Mouse (Mus musculus) hindbrain, embryonic 10.5 days (tissue): ENCODE results near the gene Plb1. TPM values are rescaled to one million over a fixed set of nuclear protein-coding genes. Genes with fewer than 3 reads are reported as not detected.

Experiments
- DNase-seq: peaks from one replicate; pipeline ENCODE4 v3.0.0-alpha.2; 2017; ENCODE audit warnings: low spot score
- H3K27ac ChIP-seq: fragments of 300-500 bp; sonication (generic); 2 replicates; pipeline ENCODE4 v1.5.1; 2016; ENCODE audit warnings: mild to moderate bottlenecking, moderate library complexity
- H3K27me3 ChIP-seq: fragments of 300-500 bp; sonication (generic); 2 replicates; pipeline ENCODE4 v1.6.1; 2016; ENCODE audit warnings: mild to moderate bottlenecking; ENCODE audit not compliant: poor library complexity, insufficient read depth, severe bottlenecking
- H3K36me3 ChIP-seq: fragments of 300-500 bp; sonication (generic); 2 replicates; pipeline ENCODE4 v1.6.1; 2016; ENCODE audit warnings: mild to moderate bottlenecking, moderate library complexity
- H3K4me1 ChIP-seq: fragments of 300-500 bp; sonication (generic); replicated peaks from 2 replicates; pipeline ENCODE4 v1.6.1; 2016; ENCODE audit warnings: mild to moderate bottlenecking
- H3K4me3 ChIP-seq: fragments of 300-500 bp; sonication (generic); 2 replicates; pipeline ENCODE4 v1.5.1; 2016; ENCODE audit warnings: mild to moderate bottlenecking, moderate library complexity
- H3K9me3 ChIP-seq: fragments of 300-500 bp; sonication (generic); 2 replicates; pipeline ENCODE4 v1.6.1; 2016; ENCODE audit warnings: mild to moderate bottlenecking, moderate library complexity
- WGBS: fragments of 180-500 bp; shearing (Covaris S2); methylation state at CpG from one replicate; pipeline ENCODE4 v1.1.7; 2016; 5-methylcytosine and 5-hydroxymethylcytosine counted together
- polyA plus RNA-seq: library from polyadenylated mRNA; unstranded; fragments of >200 nt; fragmentation: Nextera tagmentation; extraction: Ambion mirVana; gene quantifications from 2 replicates; pipeline ENCODE4 v1.2.1, GENCODE M21; 2016

The Plb1 gene
- polyA plus RNA-seq, 1 experiment from 2014 or later, result 0.16 TPM

DNA sequence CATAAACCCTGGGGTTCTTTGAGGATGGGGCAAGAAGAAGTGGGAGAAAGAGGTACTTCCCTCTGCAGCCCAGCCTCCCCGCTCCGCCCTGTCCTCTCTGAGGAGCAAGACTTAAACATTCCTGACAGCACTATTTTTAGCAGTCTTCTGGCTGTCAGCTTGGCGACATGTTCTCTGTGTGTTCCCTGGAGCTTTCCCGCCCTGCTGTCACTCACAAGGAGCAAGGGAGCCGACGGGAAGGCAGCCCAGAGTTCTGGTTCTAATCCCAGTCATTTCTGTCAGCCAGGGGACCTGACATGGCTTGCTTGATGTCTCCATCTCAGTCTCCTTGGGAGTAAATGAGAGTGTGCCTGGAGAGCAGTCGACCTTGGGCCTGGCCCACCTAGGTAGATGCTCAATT is 40.0 kb downstream of the Plb1 start:
- Histone ChIP-seq H3K36me3 (no peaks in the 10 kb centered on the region), H3K27me3 (no peaks in the 10 kb centered on the region), H3K4me1 (peaks cover 5% of the 10 kb centered on the region; the same call in 1 of the 2 replicates), H3K4me3 (no peak overlapping the region), H3K9me3 (no peaks in the 10 kb centered on the region), H3K27ac (no peak overlapping the region)
- WGBS, result 42% methylated on average over 7 of the region's 7 CpGs
- no peak for DNase-seq

DNA sequence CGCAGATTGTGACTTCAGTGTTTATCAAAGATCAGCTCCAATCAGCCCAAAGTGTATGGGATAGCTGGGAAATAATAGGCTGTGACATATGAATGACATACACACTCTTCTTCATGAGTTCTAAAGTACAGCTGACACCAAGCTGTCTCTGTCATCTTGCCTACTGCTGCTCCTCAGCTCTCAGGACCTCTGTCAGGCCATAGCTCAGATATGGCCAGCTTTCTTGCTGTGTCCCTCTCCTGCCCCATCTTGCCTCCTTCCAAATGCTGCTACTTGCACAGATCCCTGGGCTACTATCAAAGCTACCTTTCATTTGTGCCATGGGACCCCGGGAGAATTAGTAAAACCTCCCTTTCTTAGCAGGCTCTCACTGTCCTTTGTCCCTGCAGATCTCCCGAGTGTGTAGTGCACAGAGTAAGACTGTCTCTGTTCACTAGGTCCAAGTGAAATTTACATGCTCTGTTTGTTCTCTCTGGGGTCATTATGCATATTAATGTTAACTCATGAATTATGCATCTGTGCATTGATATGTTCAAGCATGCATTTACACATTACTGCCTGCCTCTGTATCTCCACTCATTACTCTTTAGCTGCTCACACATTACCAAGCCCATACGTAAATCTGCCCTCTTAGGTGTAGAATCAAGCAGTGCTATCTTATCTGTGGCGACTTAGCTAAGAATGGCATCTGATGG is 45.6 kb downstream of the Plb1 start:
- Histone ChIP-seq H3K36me3 (no peaks in the 10 kb centered on the region), H3K27me3 (no peaks in the 10 kb centered on the region), H3K27ac (peak overlapping the region; percentile 79), H3K4me1 (peaks cover 20% of the 10 kb centered on the region), H3K9me3 (no peaks in the 10 kb centered on the region), H3K4me3 (no peak overlapping the region)
- WGBS, result 69% methylated on average over 5 of the region's 5 CpGs
- no peak for DNase-seq

DNA sequence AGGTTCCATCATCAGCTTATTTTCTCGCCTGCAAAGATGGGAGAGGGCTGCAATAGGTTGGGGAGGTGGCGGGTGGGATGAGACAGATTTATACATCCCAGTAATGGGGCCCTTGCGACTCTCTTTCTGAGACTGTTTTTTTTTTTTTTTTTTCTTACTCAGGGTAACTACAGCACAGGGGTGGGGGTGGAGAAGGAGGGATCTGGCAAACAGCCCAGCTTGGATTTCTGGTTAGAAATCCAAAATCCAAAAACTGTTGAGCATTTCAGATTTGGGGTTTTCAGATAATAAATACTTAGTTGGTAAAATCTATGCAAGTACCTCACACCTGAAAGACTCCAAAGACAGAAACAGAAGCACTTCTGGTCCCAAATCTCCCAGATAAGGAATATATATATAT is 47.6 kb downstream of the Plb1 start:
- H3K27ac ChIP-seq, result no peak overlapping the region
- H3K9me3 ChIP-seq, result no peaks in the 10 kb centered on the region
- no peak for DNase-seq
- no peaks in the 10 kb centered on the region for H3K36me3 ChIP-seq
- WGBS, result 78% methylated on average over 3 of the region's 3 CpGs
- peaks cover 20% of the 10 kb centered on the region for H3K4me1 ChIP-seq
- H3K4me3 ChIP-seq, result no peak overlapping the region
- no peaks in the 10 kb centered on the region for H3K27me3 ChIP-seq

DNA sequence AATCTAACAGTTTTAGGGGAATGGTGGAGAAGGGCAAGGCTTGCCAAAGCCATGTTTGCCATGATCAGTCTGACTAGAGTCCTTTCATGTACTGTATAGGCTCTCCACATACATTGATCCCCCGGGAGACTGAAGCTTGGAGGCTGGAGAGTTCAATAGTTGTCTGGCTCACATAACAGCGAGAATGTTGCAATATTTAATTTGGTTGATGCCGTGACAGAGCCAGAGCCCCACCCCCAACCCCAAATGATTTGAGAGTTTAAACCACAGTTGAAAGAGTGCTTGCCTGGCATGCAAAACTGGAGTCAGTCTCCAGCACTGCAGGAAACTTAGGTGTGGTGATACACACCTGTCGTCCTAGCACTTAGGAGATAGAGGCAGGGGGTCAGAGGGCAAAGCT is 49.8 kb downstream of the Plb1 start:
- H3K9me3 ChIP-seq, result no peaks in the 10 kb centered on the region
- DNase-seq, result no peak
- H3K4me3 ChIP-seq, result no peak overlapping the region
- peaks cover 20% of the 10 kb centered on the region for H3K4me1 ChIP-seq
- H3K36me3 ChIP-seq, result no peaks in the 10 kb centered on the region
- WGBS, result 68% methylated on average over 4 of the region's 4 CpGs
- peak overlapping the region; percentile 36; the same call in 1 of the 2 replicates for H3K27ac ChIP-seq
- H3K27me3 ChIP-seq, result 0 out of 2 replicates have a peak, but pooled peaks cover 6% of the 10 kb centered on the region

DNA sequence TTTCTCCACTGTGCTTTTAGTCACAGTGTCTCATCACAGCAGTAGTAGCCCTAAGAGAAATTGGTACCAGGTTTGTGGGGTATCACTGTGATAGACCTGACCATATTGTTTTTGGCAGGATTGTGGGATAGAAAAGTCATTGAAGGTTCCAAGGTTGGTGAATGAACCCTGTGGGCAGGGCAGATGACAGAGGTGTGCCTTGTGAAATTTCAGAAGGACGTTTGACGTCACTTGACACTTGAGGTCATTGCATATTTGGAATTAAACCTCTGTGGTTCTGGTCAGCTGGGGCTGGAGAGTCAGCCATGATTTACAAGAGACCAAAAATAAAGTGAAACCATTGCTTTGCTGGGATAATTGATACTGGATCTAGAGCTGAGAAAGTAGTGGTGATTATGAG is 50.9 kb downstream of the Plb1 start:
- no peak overlapping the region for H3K4me3 ChIP-seq
- H3K4me1 ChIP-seq, result peaks cover 19% of the 10 kb centered on the region
- DNase-seq, result no peak
- no peaks in the 10 kb centered on the region for H3K36me3 ChIP-seq
- 91% methylated on average over 2 of the region's 2 CpGs for WGBS
- H3K9me3 ChIP-seq, result no peaks in the 10 kb centered on the region
- H3K27ac ChIP-seq, result no peak overlapping the region
- 0 out of 2 replicates have a peak, but pooled peaks cover 6% of the 10 kb centered on the region for H3K27me3 ChIP-seq

DNA sequence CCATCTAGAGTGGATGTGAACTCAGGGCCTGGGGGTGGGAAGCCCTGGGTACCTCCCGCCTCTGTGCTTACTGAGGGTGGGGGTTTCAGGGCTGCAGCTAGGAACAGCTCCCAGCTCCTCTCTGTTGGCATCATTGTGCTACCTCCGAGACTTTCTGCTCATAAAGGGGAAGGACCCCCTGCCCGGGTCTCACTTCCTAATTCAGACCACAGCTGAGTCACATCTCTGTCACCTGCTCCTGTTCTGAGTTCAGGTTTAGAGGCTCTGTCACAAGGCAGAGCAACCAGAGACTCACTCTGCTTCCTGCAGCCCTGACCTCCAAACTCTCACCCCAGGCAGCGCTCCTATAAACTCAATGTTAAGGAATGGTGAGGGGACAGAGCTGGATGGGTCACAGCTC is 53.8 kb downstream of the Plb1 start:
- H3K27me3 ChIP-seq, result 0 out of 2 replicates have a peak, but pooled peaks cover 6% of the 10 kb centered on the region
- H3K9me3 ChIP-seq, result no peaks in the 10 kb centered on the region
- H3K4me1 ChIP-seq, result peaks cover 22% of the 10 kb centered on the region
- no peak overlapping the region for H3K4me3 ChIP-seq
- H3K36me3 ChIP-seq, result no peaks in the 10 kb centered on the region
- WGBS, result 82% methylated on average over 4 of the region's 4 CpGs
- DNase-seq, result no peak
- H3K27ac ChIP-seq, result 0 out of 2 replicates have a peak overlapping the region, but pooled peaks have one; percentile 45

DNA sequence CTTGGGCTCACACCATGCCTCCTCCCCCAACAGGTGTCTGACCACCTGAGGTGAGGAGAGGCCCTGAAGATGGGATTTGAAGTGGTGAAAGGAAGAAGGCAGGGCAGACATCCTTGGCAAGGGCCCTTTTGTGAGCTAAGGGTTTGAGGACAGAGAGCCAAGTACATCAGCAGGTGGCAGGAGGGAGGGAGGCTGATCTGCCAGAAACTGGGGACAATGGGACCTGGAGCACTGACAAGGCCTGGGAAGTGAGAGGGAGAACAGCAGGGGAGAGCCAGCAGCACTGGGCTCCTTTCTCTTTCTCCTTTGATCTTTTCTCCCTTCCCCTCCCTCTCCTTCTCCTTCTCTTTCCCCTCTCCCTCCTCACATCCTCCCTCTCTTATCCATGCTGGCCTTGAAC is 55.5 kb downstream of the Plb1 start:
- H3K36me3 ChIP-seq, result no peaks in the 10 kb centered on the region
- no peak overlapping the region for H3K4me3 ChIP-seq
- no peak for DNase-seq
- H3K9me3 ChIP-seq, result no peaks in the 10 kb centered on the region
- peaks cover 12% of the 10 kb centered on the region for H3K4me1 ChIP-seq
- H3K27me3 ChIP-seq, result 0 out of 2 replicates have a peak, but pooled peaks cover 6% of the 10 kb centered on the region
- H3K27ac ChIP-seq, result no peak overlapping the region; the same call in 1 of the 2 replicates

DNA sequence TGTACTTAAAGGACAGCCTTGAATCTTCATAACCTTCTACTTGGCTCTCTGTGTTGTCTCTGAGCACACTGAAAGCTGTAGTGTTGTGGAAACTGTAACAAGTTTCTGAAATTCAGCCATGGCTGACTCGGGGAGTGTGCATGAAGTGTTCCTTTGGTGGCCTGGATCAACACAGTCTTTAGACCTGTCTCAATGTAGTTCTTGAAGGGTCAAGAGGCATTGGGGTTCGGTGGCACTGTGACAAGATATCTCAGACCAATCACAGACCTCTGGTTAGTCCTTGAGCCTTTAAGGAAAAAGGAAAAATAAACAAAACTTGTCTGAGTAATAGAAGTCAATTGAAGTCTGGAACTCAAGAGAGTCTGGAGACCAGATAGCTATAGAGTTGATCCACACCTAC is 58.8 kb downstream of the Plb1 start:
- Histone ChIP-seq H3K27me3 (0 out of 2 replicates have a peak, but pooled peaks cover 1% of the 10 kb centered on the region), H3K36me3 (no peaks in the 10 kb centered on the region), H3K4me1 (peaks cover 12% of the 10 kb centered on the region), H3K4me3 (no peak overlapping the region), H3K27ac (no peak overlapping the region), H3K9me3 (no peaks in the 10 kb centered on the region)
- no peak for DNase-seq
- 81% methylated on average over 2 of the region's 2 CpGs for WGBS

DNA sequence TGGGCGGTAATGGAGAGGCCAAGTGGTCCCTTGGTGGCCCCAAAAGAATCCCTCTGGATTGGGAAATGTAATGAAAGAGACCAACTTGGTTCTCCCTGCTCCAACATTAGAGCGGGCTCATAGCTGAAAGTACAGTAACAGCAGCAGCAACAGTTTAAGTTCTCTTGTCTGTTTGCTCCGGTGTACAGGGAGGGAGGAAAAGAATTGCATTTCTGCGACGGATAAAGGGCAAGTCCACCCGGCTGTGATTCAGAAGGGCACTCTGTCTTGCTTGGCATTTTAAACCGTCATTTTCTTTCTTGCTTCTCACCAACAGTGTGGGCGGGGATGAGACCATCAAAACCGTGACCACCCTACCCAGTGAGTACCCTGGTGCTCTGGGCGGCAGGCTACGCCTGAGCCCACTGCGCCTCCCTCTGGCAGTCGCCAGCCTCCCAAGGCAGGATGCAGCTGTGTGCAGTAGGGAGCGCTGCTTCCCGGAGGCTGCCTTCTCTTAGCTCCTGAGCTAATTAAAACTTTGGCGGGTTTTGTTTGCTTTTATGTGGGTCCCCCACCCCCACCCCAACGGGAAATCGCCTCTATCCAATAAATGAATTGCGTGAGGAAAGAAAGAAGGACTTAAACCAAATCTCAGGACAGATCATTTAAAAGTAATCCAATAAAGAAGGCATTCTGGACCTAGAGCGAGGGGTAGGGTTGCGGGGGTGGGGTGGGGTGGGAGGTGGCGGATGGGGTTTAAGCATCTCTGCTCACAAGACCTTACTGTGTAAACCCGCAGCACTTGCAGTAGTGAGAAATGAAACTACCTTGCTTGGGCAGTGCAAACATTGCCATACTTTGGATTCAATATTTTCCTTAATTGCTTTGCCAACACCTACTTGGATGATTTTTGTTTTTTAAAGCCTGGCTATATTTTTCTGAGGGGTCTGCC is 70.7 kb downstream of the Plb1 start:
- Histone ChIP-seq H3K4me1 (peaks cover 11% of the 10 kb centered on the region), H3K27ac (peak overlapping the region; percentile 62; the same call in 1 of the 2 replicates)
- 12% methylated on average over 23 of the region's 23 CpGs for WGBS

DNA sequence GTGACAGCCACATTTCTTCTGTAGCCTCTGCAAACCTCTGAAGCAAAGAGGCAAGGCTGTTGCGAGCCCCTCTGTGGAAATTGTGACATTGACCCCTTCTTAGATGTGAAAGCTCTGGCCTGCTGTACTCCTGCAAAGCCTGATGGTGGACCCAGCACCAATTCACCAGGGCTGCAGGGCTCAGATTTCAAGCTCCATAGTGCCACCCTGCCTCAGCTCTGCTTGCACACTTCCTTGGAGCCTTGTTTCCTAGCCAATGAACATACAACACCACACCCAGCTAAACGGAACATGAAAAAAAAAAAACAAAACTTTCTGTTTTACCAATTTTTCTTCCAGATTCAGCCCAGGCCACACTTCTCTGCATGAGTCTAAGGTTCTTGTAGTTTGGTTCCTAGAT is 74.6 kb downstream of the Plb1 start:
- WGBS, result 76% methylated on average over 2 of the region's 2 CpGs
- H3K4me1 ChIP-seq, result peaks cover 20% of the 10 kb centered on the region
- no peak overlapping the region for H3K27ac ChIP-seq
- H3K4me3 ChIP-seq, result no peak overlapping the region
- H3K36me3 ChIP-seq, result no peaks in the 10 kb centered on the region
- DNase-seq, result no peak
- peaks cover 12% of the 10 kb centered on the region for H3K27me3 ChIP-seq
- H3K9me3 ChIP-seq, result no peaks in the 10 kb centered on the region

More for the DNA sequence above, 70.7 kb downstream of the Plb1 start:
- H3K9me3 ChIP-seq, result no peaks in the 10 kb centered on the region
- peaks cover 14% of the 10 kb centered on the region for H3K27me3 ChIP-seq
- H3K4me3 ChIP-seq, result peak overlapping the region; percentile 41
- DNase-seq, result peak; percentile 77
- H3K36me3 ChIP-seq, result no peaks in the 10 kb centered on the region

DNA sequence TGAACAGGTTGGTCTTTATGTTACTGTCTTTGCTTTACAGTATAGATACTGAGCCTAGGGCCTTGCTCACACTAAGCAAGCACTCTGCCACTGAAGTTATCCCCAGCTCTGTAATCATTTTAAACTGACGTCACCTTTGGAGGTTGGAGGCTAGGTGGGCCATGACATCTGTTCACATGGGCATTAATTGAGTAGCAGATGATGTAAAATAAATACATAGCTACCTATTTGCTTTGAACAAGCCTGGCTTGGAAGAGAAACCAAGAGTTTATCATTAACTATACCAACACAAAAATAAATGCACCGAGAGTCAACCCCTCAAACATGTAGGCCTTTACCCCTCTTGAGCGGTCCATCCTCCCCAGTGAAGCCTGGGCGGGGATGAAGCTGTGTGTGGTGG is 76.1 kb downstream of the Plb1 start:
- H3K4me3 ChIP-seq, result no peak overlapping the region
- no peaks in the 10 kb centered on the region for H3K27me3 ChIP-seq
- peaks cover 10% of the 10 kb centered on the region for H3K4me1 ChIP-seq
- no peak for DNase-seq
- 87% methylated on average over 4 of the region's 4 CpGs for WGBS
- no peaks in the 10 kb centered on the region for H3K36me3 ChIP-seq
- no peaks in the 10 kb centered on the region for H3K9me3 ChIP-seq
- no peak overlapping the region for H3K27ac ChIP-seq

DNA sequence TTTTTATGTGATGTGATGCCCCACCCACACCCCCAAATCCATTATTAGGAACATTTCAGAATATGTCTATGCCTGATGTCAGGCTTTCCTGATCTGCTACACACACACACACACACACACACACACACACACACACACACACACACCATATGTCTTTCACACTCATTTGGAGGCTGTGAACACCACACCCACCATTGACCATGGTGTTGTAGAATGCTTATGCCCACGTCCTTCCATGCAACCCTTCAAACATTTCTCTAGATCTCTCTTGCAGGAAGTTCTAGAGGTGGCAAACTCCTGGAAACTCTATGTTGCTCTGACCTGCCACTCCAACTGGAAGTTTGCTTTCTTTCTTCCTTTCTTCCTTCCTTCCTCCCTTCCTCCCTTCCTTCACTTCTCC is 77.2 kb downstream of the Plb1 start:
- Histone ChIP-seq H3K36me3 (no peaks in the 10 kb centered on the region), H3K4me1 (peaks cover 9% of the 10 kb centered on the region), H3K27me3 (no peaks in the 10 kb centered on the region), H3K9me3 (no peaks in the 10 kb centered on the region), H3K27ac (no peak overlapping the region), H3K4me3 (no peak overlapping the region)
- no peak for DNase-seq
- WGBS, result 61% methylated on average over 1 of the region's 1 CpGs

DNA sequence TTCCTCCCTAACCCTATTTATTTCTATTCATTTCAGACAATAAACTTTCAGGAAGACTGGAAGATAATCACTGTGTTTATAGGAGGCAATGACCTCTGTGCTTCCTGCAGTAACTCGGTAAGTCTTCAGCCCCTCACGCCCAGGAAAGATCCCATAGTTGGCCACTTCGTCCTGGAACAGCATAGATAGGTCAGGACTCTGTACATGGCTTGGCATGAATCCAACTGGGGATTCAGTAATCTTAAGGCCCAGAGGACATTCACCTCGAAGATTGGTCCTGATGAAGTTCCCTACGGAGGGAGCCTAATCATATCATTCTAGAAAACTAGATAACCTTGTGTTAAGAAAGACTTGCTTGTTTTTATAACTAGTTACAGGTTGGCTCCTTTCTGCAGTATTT is 78.3 kb downstream of the Plb1 start:
- DNase-seq, result no peak
- H3K4me1 ChIP-seq, result peaks cover 9% of the 10 kb centered on the region
- no peaks in the 10 kb centered on the region for H3K9me3 ChIP-seq
- no peaks in the 10 kb centered on the region for H3K27me3 ChIP-seq
- H3K36me3 ChIP-seq, result no peaks in the 10 kb centered on the region
- H3K4me3 ChIP-seq, result no peak overlapping the region
- H3K27ac ChIP-seq, result no peak overlapping the region
- WGBS, result 82% methylated on average over 5 of the region's 5 CpGs
